Mouse (Mus musculus) monocyte, adult 5-6 weeks (primary cell): ENCODE results near the gene Ltbp1. TPM values are rescaled to one million over a fixed set of nuclear protein-coding genes. Genes with fewer than 3 reads are reported as not detected.

Source experiments
- ATAC-seq: fragments of 153-309, 156-312 bp; replicated peaks from 2 replicates; pipeline ENCODE4 v1.8.0; 2017; ENCODE audit warnings: mild to moderate bottlenecking; ENCODE audit not compliant: low TSS enrichment, insufficient number of reproducible peaks, severe bottlenecking, poor library complexity, low FRiP score
- total RNA-seq: library from RNA; stranded (forward); fragments of 200-1000, 200-491, 200-594 nt; gene quantifications from 3 replicates; pipeline ENCODE4 v1.2.3, GENCODE M21; 2017

Ltbp1 gene
- total RNA-seq, 1 experiment from 2014 or later = 1.0 TPM

DNA sequence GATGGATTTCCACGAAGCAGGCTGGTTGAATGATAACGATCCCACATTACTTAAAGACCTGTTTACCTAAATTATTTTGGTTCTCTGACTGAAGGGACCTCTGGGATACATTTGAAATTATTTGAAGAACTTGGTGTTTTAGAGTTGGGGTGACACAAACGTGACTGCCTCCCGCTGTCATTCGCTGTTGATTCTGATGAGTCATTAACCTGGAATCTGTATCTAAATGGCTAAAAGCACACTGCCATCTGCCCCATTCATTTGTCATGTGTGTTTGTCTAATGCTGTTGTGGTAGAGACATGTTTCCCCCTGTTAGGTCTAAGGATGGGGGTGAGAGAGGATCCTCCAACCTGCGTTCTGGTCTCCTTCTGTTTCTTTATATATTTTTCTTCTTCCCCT, 245.2 kb downstream of the Ltbp1 start:
- no peak for ATAC-seq

DNA sequence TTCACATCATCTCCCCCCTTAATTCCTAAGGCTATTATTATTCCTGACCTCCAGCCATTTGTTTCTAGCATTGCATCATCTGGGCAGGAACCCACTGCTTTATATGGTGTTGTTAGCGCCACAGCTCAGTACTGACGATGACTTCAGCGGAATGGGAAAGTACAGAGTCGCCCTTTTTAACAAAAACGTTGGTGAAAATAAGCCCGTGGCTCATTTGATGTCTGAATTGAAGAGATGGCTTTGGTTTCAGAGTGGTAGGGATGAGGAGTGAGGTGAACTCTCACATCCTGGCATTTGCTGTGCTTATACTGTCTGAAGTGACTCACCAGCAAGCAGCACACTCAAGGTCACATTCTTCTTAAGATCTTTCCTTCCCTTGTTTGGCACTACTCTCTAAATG, 245.7 kb downstream of the Ltbp1 start:
- no peak for ATAC-seq

DNA sequence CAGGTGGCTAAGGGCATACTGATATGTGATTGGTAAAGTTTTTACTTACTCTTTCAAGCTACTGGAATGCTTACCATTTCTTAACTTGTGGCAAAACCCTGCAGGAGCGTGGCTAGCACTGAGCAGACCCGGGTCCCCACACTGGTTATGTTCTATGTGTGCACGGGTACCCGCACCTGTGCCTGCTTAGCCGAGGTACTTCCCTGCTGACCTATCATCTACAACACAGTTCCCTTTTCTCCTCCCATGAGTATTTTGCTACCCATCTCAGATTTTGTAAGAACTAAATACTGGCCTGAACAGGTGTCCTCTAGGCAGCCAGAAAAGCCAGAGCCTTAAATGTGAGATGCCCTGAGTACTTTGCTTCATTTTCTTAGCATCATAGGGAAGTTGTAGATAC, 247.2 kb downstream of the Ltbp1 start:
- no peak for ATAC-seq

DNA sequence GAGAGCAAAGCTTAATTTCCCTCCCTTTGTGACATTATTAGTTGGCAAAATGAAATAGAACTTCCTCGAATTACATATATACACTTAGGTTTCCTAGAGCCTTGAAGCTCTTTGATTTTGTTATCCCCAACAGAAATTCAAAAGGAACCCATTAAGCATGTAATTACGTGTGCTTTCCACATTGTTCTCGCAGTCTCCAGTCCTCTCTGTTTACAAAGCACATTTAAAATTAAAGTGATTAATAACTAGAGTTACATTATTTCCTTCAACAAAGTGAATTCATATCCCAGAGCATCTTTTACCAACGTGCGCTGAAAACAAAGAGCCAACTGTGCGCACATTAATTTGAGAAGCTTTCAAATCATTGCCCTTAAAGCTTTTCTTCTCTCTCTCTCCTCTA, 249.5 kb downstream of the Ltbp1 start:
- ATAC-seq = no peak

DNA sequence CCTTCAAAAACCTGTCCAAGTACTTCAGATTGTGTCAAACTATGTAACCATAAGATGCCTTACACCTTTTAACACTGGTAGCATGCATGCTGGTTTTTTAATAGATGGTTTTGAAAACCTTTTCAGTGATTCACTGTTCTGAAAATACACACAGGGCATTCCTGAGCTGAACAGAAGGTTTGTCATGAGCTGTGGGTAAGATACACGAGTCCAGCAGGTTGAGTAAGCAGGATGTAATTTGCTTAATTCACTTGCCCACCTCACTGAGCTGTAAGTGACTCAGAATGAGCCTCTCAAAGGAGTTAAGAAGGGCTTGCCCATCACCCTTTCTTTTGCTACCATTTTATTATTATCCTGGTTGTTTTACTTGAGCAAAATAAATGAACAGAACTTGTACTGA, 250.6 kb downstream of the Ltbp1 start:
- ATAC-seq = no peak

DNA sequence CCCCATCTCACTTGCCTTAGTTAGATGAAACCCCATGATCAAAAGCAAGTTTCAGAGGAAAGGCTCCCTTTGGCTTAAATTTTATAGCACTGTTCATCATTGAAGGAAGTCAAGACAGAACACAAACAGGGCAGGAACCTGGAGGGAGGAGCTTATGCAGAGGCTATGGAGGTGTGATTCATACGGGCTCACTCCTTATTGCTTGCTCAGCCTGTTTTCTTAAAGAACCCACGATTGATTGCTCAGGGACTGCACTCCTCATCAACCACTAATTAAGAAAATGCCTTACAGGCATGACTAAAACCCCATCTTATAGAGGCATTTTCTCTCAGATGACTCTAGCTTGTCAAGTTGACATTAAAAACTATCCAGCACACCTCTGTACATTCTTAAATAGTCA, 253.1 kb downstream of the Ltbp1 start:
- no peak for ATAC-seq

DNA sequence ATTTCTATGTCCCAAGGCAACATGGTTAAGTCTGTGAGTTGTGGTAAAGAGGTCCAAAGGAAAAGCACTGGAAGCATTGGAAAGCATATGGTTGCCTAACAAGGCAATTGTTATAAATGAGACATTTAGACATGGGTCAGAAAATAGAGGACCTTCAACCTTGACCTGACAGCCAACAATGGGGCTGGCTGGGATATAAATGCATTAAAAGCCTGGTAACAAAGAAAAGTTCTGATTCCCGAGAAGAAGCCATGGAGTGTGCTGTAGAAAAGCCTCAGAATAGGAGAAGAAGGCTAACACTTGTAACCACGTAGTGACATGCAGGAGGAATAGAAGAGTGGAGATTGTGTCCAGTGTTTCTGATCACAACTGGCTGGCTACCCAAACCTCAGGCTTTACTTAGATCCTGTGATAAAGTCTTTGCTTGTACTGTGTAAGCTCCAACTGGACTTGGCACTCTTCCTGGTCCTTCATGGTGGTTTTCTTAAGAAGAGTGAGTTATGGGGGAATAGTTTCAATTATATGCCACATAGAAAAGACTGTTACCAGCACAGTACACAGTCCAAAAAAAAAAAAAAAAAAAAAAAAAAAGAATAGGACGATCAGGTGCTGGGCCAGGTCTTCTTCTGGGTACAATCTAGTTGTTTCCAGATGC, 258.1 kb downstream of the Ltbp1 start:
- no peak for ATAC-seq

DNA sequence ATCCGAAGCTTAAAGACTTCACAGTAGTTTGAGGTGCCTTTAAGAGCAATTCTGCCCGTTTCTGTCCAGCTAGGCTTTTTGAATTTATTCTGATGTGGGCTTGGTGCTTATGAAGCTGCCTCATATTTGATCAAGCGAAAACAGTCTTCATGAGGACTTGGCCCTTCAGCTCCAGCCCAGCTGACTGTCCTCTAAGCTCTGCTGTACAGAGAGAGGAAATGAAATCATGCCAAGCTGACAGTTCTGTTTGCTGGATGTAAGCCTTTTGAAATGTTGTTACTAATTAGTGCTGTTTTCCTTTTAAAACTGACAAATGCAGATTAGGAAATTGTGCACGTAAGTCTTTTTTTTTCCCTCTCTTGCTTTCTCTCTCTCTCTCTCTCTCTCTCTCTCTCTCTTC, 263.1 kb downstream of the Ltbp1 start:
- no peak for ATAC-seq

DNA sequence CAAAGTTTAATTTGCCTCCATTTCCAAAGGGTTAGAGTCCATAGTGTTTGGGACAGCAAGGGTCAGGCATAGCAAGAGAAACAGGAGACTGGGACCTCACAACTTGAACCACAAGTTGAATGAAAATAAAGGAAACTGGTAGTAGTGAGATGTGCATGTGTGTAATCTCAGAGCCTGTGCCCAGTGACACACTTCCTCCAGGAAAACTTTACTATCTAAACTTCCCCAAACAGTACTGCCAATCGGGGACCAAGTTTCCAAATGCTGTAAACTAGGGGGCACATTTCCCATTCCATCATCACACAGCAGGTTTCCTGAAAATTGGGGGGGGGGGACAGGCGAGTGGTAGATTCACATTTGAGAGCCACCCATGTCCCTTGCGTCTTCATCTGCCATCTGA, 267.1 kb downstream of the Ltbp1 start:
- no peak for ATAC-seq

DNA sequence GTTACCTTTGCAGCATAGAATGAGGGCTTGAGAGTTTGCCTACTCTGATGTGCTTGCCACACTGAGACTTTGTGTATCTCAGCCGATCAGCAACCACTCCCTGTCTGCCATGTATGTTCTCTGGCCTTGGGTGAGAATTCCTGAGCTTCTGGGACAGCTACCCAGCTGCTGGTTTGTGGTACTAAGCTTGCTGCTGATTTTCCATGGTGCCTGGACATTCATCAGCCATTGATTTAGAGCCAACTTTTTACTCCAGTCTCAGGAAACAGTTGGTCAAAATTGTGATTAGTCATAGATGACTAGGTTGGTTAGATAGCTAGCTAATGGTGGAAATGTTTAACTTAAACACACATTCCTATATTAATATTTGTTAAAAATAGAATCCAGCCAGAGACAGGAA, 267.9 kb downstream of the Ltbp1 start:
- ATAC-seq = no peak

DNA sequence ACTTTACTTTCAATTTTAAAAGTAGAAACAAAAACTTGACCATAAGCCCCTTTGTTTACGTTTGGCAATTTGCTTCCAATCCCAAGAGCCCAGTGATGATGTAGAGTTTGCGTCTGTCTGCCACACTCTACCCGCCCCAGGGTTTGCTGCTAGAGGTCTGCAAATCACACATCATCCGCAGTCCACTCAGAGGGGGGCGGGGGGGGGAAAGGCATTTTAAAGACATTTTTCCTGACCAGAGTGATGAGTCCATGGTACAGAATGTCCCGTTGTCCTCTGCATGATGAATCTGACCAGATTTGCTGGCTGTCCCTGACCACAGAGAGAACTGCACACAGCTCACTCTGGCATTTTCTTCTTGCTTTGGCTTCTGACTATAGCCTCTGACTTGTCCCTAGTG, 269.9 kb downstream of the Ltbp1 start:
- no peak for ATAC-seq

DNA sequence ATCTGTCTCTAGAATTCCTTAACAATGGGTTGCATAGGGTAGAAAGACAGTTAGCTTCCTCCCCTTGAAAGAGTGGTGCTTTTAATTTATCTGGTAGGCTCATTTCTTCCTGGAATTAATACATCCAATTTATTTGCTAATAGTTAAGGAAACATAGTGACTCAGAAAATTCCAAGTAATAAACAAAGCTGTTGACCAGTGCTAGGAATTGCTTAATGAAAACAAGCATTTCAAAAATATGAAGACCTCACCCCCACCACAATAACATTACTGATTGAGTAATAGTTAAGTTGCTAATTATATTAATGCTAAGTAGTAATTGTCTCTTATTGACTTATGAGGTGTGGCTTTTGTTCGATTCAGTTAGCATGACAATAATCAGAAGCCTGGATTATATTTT, 272.7 kb downstream of the Ltbp1 start:
- no peak for ATAC-seq

DNA sequence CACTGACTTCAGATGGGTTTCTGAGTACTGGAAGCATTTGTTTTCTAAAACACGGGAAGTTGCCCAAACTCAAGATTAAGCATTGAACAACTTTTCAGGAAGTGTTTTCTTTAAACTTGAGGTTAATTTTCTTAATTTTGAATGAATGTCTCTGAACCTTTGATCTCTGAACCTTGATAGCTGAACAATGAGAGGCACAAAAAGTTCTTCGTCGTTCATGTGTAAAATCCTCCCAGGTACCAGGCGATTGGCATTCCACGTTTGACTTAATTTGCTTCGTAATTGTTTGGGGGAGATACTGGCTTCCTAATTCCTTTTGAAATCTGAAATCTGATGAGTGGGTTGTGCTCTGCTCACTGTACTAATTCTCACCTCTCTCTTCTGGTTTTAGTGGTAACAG, 273.2 kb downstream of the Ltbp1 start:
- no peak for ATAC-seq

DNA sequence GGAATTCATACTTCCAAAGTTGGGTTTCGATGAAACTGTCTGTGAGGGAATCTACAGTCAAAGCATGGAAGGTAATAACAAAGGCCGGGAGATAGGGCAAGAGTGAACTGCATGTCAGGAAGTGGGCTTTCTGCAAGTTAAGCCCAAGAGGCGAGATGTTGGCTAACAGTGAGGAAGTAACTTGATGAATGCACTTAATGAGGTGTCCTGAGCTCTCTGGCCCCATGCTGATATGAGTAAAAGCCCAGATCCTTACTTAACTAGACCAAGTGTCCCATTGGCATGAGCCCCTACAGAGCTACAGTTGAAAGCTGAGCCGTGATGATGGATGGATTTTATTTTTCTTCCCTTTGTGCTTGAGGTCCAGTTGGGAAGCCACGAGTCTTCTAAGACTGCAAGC, 276.0 kb downstream of the Ltbp1 start:
- no peak for ATAC-seq

DNA sequence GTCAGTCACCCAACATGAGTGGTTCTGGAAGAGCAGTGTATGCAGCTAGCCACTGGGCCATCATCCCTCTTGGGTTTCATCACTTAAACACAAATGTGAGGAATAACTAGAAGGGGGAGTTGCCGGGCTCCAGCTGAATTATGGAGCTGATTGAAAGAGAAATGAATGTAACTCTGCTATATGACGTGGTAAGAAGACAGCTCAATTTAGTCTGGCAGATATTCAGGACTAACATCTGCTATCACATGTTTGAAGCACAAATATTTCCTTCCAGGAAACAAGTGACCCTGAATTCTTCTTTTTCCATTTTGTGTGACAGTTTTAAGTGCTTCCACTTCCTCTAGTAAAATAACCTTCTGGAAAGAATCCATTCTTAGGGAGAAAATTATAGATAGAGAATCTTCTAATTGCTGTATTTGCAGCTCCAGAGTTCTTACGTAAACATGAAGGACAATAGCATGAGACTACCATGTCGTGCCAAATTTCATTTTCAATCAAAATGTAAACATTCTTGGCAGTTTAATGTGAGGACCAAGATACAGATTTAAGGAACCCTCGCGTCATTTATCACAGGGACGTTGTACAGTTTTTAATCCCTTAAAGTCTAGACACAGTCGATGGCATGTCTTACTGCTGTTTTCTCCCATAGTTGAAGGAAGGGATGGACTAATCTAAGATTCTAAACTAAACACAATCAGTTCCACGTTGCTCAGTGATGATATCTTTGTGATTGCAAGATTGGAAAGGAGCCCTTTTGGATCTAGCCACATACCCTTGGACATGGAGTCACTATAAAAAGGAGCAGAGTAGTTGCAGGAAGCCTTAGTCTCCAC, 279.7 kb downstream of the Ltbp1 start:
- no peak for ATAC-seq

DNA sequence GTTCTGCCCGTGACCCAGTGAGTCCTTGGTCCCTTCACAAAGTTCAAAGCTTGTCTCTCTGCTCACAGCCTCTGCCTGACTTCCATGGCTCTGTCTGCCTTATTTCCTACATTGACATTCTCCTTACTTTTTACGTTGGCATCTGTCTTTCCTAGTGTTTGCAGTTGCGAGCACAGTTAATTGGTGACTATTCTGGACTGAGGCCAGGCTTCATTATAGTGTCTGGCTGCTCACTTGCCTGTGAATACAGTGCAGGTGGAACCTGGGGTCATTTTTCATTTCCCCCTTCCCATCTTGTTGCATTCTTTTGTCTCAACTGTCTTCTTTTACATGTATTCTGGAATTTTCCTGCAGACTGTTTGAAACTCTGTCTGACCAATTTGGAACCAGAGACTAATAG, 287.6 kb downstream of the Ltbp1 start:
- ATAC-seq = no peak

DNA sequence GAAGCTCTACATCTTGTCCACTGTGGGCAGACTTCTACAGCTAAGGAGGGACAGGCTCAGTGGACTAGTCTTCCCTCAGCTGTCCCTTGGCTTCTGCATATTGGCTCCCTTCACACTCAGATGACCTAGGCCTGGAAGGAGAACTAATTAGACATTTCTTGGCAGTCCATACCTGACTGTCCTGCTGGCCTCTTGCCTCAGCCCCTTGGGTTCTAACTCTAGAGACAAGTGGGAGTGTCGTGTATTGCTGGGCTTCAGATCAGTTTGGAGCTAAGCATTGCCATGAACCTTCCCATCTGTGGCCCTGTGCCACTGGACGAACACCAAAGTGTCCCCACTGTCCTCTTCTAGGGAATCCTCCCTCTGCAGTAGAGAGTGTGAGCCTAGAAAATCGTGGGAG, 288.4 kb downstream of the Ltbp1 start:
- no peak for ATAC-seq

DNA sequence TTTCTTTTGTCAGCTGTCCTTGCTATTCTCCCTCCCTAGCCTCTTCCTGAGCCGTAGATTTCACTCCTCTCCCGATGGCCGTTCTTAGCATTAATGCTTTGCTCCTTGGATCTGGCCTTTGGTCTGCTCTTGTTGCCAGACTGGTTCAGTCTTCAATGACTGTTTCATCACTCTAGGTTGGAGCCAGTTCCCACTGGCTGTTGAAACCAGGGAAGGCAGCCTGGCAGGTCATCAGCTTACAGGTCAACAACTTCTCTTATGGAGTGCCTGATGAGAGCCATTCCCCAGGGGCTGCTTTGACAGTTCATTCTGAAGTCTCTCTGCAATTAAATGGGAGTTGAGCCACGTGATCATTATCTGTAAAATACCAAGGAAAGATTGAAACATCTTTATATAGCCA, 295.5 kb downstream of the Ltbp1 start:
- no peak for ATAC-seq

DNA sequence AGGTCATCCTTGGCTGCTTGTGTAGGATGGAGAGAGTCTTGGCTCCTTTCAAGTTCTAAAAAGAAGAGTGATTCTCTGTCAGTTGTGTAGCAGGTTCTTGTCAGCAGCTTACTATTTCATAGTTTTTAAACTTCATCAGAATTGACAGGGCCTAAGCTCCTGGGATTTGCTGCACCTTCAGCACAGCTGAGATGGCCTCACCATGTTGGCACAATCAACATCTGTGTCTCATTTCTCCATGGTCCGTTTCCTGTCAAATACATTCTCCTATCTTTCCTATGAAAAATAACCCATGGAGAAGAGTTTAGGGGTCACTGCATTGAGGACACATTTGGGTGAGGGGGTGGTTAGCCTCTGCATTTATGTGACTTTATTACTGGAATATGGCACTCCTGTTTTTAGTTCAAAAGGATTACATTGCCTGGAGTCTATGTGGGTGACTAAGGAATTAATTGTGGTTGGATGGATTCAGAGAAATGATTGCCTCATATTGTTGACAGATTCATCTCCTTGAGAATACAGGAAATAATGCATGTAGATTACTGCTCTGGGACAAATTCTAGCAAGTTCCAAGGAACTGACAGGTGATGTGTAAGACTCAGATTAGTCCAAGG, 299.5 kb downstream of the Ltbp1 start:
- ATAC-seq = no peak

DNA sequence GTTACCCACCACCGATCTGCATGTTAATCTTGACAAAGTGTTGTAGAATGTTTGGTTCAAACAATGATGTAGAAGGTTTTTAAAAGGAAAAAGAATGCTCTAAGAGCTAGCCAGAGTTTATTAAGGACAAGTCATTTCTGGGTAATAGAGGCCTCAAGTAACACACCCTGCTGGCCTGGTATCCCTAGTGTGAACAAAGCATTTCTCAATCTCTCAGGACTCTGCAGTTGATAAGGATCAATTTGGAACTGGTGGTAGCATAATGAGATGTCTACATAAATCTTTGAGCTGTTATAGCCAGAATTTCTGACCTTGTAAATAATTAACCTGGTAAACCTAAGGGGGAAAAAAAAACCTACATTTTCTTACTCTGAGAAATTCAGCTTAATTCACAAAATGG, 300.3 kb downstream of the Ltbp1 start:
- ATAC-seq = no peak
